Mouse (Mus musculus) erythroblast, embryonic 14.5 days (primary cell): ENCODE measurements around the gene Olfr1426. TPM values are rescaled to one million over a fixed set of nuclear protein-coding genes. Genes with fewer than 3 reads are reported as not detected.
"Not testable (repeated sequence)": the region's sequence is repeated elsewhere in the genome, so short reads cannot be mapped to it uniquely, and the experiment has no call there.

ENCODE experiments used
- H3K27me3 ChIP-seq: 2 replicates; pipeline ENCODE4 v1.6.1; 2012; ENCODE audit warnings: inconsistent platforms; ENCODE audit not compliant: control insufficient read depth
- H3K36me3 ChIP-seq: 2 replicates; pipeline ENCODE4 v1.6.1; 2012; ENCODE audit warnings: mild to moderate bottlenecking, inconsistent platforms; ENCODE audit not compliant: control insufficient read depth
- H3K4me1 ChIP-seq: 2 replicates; pipeline ENCODE4 v1.6.1; 2012; ENCODE audit warnings: inconsistent platforms; ENCODE audit not compliant: control insufficient read depth
- H3K4me3 ChIP-seq: replicated peaks from 2 replicates; pipeline ENCODE3; 2012; ENCODE audit warnings: moderate library complexity, mild to moderate bottlenecking, inconsistent platforms
- H3K9me3 ChIP-seq: 2 replicates; pipeline ENCODE4 v1.6.1; 2012; ENCODE audit warnings: low read length, inconsistent platforms, mixed read lengths; ENCODE audit not compliant: control insufficient read depth
- GATA1 ChIP-seq: IDR thresholded peaks from 2 replicates; pipeline ENCODE4 v1.6.1; 2012; ENCODE audit warnings: low read length, inconsistent platforms, mixed read lengths
- TAL1 ChIP-seq: IDR thresholded peaks from 3 replicates; pipeline ENCODE4 v1.6.1; 2012; ENCODE audit warnings: low read length, inconsistent platforms, mixed read lengths
- polyA plus RNA-seq: library from polyadenylated mRNA; stranded (reverse); fragments of >175 nt; gene quantifications from 2 replicates; pipeline ENCODE4 v1.2.3, GENCODE M21; 2012

The Olfr1426 gene
- polyA plus RNA-seq = not detected in 2 replicates

DNA sequence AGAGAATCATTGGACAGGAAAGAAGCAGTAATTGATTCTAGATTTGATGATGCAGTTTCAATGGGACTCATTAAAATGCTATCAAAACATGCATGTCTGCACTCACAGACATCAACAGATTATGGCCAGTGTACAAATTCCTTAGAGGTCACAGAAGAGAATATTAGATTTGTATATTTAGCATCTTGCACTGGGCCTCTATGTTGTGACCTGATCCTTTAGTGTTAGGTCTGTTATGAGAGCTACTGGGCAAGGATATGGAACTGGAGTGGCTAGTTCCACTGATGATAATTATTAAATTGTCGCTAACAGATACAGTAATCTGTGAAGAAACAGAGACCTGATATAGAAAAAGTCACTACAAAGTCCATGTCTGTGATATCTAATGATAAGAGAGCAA, at the start of gene Olfr1426:
Gene Olfr1426 (minus strand): TSS at position 101 of the 400 bp plus-strand sequence.
- no peaks in the 10 kb centered on the region for H3K4me1 ChIP-seq
- no peaks in the 10 kb centered on the region for H3K9me3 ChIP-seq
- no peak within 1 kb of the TSS for H3K4me3 ChIP-seq
- no peaks in the 10 kb centered on the region for H3K27me3 ChIP-seq
- H3K36me3 ChIP-seq = no peaks in the 10 kb centered on the region
- no peak for TF ChIP-seq GATA1
- no peak for TF ChIP-seq TAL1

DNA sequence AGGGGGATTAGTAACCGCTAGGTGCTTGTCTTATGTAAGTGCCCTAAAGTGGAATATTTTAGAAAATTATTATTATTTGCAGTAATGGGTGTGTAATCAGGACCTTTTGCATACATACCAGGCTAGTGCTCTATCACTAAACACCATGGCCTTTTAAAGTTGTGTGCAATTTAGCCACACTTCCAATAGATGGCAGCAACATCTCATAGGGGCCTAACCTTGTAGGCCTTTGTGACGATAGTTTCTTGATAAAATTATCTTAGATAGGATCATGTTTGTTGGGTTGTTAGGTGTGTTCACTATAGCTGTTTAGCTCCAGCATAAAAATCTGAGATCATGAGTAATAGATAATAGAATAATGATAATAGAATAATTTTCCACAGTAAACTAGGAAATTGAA, 42.5 kb upstream of the Olfr1426 start:
- no peak overlapping the region for H3K4me3 ChIP-seq

DNA sequence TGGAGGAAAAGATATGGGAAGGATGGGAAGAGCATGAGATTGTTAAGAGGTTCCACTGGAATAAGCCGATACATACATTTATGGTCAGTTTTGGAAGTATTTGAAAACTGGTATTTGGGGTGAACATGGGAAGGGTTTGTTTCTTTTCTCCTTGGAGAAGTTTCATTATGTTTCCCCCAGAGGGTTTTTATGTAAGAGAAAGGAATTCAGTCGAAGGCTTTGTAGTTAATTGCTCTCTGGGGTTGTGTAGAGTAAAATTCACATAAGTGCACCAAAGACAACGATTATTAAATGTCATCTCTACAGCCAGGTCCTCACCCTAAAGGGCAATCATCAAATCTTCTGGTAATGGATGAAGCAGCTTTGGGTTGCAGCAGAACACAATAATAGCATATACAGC, 31.3 kb upstream of the Olfr1426 start, which contains the start of gene Olfr76:
Gene Olfr76 (minus strand): TSS at position 101 of the 400 bp plus-strand sequence.
- Histone ChIP-seq H3K27me3 (no peaks in the 10 kb centered on the region), H3K9me3 (no peaks in the 10 kb centered on the region), H3K4me1 (no peaks in the 10 kb centered on the region), H3K36me3 (no peaks in the 10 kb centered on the region), H3K4me3 (no peak within 1 kb of the TSS)
- TF ChIP-seq GATA1 = no peak
- TF ChIP-seq TAL1 = no peak

More for the DNA sequence above, 42.5 kb upstream of the Olfr1426 start:
- H3K36me3 ChIP-seq = no peaks in the 10 kb centered on the region
- H3K27me3 ChIP-seq = no peaks in the 10 kb centered on the region
- no peaks in the 10 kb centered on the region for H3K9me3 ChIP-seq
- H3K4me1 ChIP-seq = no peaks in the 10 kb centered on the region
- TF ChIP-seq TAL1 (no peak), GATA1 (no peak)

DNA sequence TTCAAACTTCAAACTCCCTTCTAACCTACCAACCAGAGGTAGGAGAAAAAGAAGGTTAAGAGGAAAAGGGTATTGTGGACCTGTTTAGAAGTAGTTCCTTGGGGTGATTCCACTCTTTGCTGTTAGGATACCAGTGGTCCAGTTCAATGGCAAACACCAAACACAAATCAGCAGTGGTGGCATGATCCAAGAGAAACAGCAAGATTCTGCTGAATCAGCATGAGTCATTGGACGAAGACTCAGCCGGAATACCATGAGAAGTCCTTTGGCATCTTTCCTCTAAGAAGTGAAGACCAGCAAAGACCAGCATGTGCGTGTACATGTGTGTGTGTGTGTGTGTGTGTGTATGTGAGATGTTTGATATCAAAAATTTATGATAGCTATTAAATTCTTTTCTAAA, 24.7 kb upstream of the Olfr1426 start:
- H3K36me3 ChIP-seq = no peaks in the 10 kb centered on the region
- no peaks in the 10 kb centered on the region for H3K4me1 ChIP-seq
- no peak overlapping the region for H3K4me3 ChIP-seq
- H3K27me3 ChIP-seq = no peaks in the 10 kb centered on the region
- no peak for TF ChIP-seq GATA1
- no peak for TF ChIP-seq TAL1
- H3K9me3 ChIP-seq = no peaks in the 10 kb centered on the region

DNA sequence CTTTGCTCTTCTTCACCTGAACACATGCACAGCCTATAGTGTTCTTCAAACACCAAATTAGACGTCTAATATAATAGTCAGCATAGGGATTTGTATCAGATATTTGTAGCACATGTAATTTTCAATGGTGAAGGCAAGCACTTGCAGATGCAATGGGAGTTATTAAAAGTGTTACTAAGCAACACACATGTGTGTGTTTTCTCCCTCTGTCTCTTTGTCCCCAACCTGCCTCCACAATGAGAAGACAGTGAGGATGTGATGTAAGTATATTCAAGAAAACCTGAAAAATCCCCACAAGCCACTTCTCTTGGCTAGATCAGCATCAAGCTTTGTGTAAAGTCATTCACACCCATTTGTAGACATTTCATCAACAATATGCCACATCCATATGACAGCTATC, 24.0 kb upstream of the Olfr1426 start, which contains the start of gene Olfr1428:
Gene Olfr1428 (minus strand): TSS at position 101 of the 400 bp plus-strand sequence.
- Histone ChIP-seq H3K36me3 (no peaks in the 10 kb centered on the region), H3K27me3 (no peaks in the 10 kb centered on the region), H3K4me1 (no peaks in the 10 kb centered on the region), H3K4me3 (no peak within 1 kb of the TSS), H3K9me3 (no peaks in the 10 kb centered on the region)
- TF ChIP-seq TAL1 (no peak), GATA1 (no peak)

DNA sequence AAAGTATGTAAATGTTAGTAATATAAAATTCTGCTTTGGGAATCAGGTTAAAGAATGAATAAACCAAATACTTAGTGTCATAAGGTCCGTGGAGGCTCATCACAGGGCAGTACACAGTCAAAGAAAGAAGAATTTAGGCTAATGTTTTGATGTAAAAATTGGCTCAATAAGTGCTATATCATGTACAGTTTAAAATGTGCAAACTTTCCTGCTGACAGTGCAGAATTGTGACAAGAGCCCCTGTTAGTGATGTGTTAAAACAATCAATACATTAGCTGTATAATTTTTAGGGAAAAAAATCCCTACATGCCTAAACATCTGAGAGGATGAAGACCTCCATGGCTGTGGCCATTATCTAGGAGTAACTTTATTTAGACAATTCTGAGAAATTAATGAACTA, 22.0 kb upstream of the Olfr1426 start:
- Histone ChIP-seq H3K4me1 (no peaks in the 10 kb centered on the region), H3K27me3 (no peaks in the 10 kb centered on the region), H3K4me3 (no peak overlapping the region), H3K9me3 (no peaks in the 10 kb centered on the region), H3K36me3 (no peaks in the 10 kb centered on the region)
- TF ChIP-seq GATA1 (no peak), TAL1 (no peak)

DNA sequence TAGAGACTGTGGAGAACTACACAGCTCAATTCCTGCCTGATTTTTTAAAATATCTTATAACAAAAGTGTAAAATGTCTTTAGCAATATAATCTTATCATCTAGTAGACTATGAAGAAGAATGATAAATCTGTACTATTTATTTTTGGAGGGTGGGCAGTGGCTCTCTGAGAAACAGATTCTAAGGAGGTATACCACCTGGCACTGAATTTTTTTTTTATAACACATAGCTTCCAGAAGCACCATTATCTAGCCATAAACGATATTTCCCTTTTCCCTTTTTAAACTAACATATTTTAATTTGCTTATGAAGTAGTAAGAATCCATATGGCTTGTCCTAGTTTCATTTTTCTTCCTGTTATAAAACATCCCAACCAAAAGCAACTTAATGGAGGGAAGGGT, 12.7 kb upstream of the Olfr1426 start:
- H3K4me3 ChIP-seq = no peak overlapping the region
- TF ChIP-seq TAL1 = no peak
- no peak for TF ChIP-seq GATA1
- no peaks in the 10 kb centered on the region for H3K4me1 ChIP-seq
- H3K9me3 ChIP-seq = no peaks in the 10 kb centered on the region
- H3K36me3 ChIP-seq = no peaks in the 10 kb centered on the region
- H3K27me3 ChIP-seq = no peaks in the 10 kb centered on the region

DNA sequence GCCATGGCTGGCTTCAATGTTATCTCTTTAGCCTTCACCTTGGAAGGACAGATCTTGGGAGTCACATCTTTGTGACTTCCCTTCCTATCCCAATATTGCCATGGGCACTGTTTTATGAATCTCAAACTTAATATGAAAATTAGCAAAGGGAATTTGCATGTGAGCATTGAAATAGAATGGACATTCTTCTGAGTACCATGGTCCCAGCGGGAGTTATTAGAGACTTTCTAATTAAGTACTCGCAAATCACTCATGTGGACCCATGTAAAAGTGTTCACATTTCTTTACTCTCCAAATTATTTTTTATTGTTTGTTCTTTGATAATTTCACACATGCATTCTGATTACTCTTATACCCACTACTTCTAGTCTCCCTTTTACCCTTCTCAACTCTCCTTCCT, 11.4 kb upstream of the Olfr1426 start, which contains the start of gene Olfr1427:
Gene Olfr1427 (minus strand): TSS at position 101 of the 400 bp plus-strand sequence.
- Histone ChIP-seq H3K4me3 (no peak within 1 kb of the TSS), H3K36me3 (no peaks in the 10 kb centered on the region), H3K27me3 (no peaks in the 10 kb centered on the region), H3K4me1 (no peaks in the 10 kb centered on the region), H3K9me3 (no peaks in the 10 kb centered on the region)
- TF ChIP-seq TAL1 (no peak), GATA1 (no peak)

DNA sequence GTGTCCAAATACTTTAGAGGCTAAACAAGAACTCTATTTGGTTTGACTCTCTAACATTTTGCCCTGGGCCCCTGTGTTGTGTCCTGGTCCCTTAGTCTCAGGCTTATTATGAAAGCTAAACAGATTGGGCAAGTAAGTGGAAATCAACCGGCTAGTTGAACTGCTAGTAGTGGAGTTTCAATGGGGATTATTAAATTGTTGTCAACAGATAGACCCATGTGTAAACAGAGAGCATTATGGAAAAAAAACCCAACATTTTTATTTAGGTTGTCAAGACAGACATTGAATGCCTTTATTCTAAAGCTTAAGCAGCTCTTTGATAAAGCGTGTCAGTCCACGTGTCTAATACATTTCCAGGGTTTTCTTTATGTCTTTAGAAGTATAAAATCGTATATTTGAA, 14.2 kb downstream of the Olfr1426 start, which contains the start of gene Olfr1425:
Gene Olfr1425 (minus strand): TSS at position 101 of the 400 bp plus-strand sequence.
- H3K36me3 ChIP-seq, H3K4me1 ChIP-seq, H3K4me3 ChIP-seq, H3K27me3 ChIP-seq, H3K9me3 ChIP-seq: not testable (repeated sequence)

DNA sequence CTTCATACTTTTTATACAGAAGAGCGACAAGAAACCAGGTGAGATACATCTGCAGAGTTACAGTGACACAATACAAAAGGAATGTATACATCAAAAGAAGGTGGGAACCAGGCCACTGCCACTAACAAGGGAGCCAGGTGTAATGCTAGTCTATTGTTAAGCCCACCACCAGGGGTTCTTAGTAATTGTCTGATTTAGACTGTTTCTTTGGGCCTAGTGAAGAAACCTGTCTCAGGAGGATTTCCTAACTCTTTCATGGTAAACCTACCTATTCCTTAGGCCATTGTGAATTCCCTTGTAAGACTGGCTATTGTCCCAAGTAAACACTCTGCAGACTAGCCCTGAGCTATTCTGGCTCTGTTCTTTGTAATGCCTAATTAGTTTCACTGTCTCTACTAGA, 22.3 kb downstream of the Olfr1426 start:
- H3K9me3 ChIP-seq, H3K4me1 ChIP-seq, H3K27me3 ChIP-seq, H3K4me3 ChIP-seq, H3K36me3 ChIP-seq: not testable (repeated sequence)

DNA sequence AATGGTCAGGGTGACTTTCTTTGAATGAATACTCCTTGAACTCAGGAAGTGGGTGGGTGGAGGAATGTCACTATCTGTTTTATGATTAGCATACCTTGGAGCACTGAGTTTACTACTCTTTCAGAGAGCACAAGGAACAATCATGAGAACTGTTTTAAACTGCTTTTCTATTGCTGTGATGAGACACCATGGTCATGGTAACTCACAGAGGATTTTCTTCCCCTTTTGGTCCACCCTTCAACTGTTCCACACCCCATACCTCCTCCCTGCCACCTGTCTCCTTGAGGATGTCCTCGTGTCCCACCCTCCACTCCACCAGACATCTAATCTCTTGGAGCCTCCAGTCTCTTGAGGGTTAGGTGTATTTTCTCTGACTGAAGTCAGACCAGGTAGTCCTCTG, 24.0 kb downstream of the Olfr1426 start:
- not testable (repeated sequence) for H3K36me3 ChIP-seq, H3K4me3 ChIP-seq, H3K9me3 ChIP-seq, H3K27me3 ChIP-seq, H3K4me1 ChIP-seq

DNA sequence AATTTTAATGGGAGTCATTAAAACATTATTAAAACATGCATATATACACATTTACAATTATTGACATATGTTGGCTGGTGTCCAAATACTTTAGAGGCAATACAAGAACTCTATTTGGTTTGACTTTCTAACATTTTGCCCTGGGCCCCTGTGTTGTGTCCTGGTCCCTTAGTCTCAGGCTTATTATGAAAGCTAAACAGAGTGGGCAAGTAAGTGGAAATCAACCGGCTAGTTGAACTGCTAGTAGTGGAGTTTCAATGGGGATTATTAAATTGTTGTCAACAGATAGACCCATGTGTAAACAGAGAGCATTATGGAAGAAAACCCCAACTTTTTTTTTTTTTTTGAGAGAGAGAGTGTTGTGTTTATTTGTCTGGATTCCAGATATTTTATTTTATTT, 29.2 kb downstream of the Olfr1426 start, which contains the start of gene Olfr1424:
Gene Olfr1424 (minus strand): TSS at position 101 of the 400 bp plus-strand sequence.
- not testable (repeated sequence) for H3K4me1 ChIP-seq, H3K4me3 ChIP-seq, H3K27me3 ChIP-seq, H3K36me3 ChIP-seq, H3K9me3 ChIP-seq
